Mouse (Mus musculus) liver, embryonic 14.5 days (tissue): ENCODE measurements around the gene Tfap2e.

Experiments
- CTCF ChIP-seq: IDR thresholded peaks from 2 replicates; pipeline ENCODE4 v1.5.1; 2016; ENCODE audit warnings: antibody characterized with exemption, low read depth, control low read depth
- EP300 ChIP-seq: IDR thresholded peaks from 2 replicates; pipeline ENCODE4 v1.6.1; 2016; ENCODE audit warnings: antibody characterized with exemption, low read depth

GRCm38 (mm10) chr4:126782996-126783395 is 47.0 kb upstream of the Tfap2e start:
- no peak for TF ChIP-seq CTCF
- TF ChIP-seq EP300 = no peak
